Mouse (Mus musculus): ENCODE data around the gene Timm8b.
"Not testable (repeated sequence)": the region's sequence is repeated elsewhere in the genome, so short reads cannot be mapped to it uniquely, and the experiment has no call there.

- TF ChIP-seq CTCF (IDR thresholded peaks at IDR 0.05; ENCODE audit: borderline replicate concordance, insufficient read depth, low read length); POLR2A (IDR thresholded peaks at IDR 0.05; ENCODE audit: low read depth, low read length): not testable (repeated sequence)
Observed at GRCm38 (mm10) chr9:50630903-50631302, 27.2 kb downstream of the Timm8b start.
